Mouse (Mus musculus): ENCODE data around the gene Trim29. TPM values are rescaled to one million over a fixed set of nuclear protein-coding genes. Genes with fewer than 3 reads are reported as not detected.
A peak's percentile ranks its signal among the peaks of the same experiment; 100 is the strongest.

Trim29 gene
- polyA plus RNA-seq (2015; fragmentation: Nextera tagmentation; extraction: Ambion mirVana), result 1.3 and 2.8 TPM in 2 replicates

GRCm38 (mm10) chr9:43310538-43310937, at the start of gene Trim29:
Gene Trim29 (plus strand): TSS chr9:43310848.
- Histone ChIP-seq H3K9me3 (ENCODE audit: control insufficient read depth, low read length) (no peaks in the 10 kb centered on the region), H3K36me3 (ENCODE audit: control insufficient read depth, insufficient read depth, low read length) (no peaks in the 10 kb centered on the region), H3K27ac (ENCODE audit: low read length) (no peak within 1 kb of the TSS), H3K9ac (ENCODE audit: low read length) (no peak within 1 kb of the TSS), H3K4me1 (replicated peaks; ENCODE audit: control insufficient read depth, insufficient read depth, low read length) (no peaks in the 10 kb centered on the region), H3K4me2 (ENCODE audit: low read depth, low read length) (no peak within 1 kb of the TSS), H3K27me3 (ENCODE audit: control insufficient read depth, insufficient read depth, low read depth, low read length) (no peaks in the 10 kb centered on the region), H3K4me3 (ENCODE audit: low read length) (no peak within 1 kb of the TSS)
- 46% methylated on average over 12 of the region's 12 CpGs for WGBS
- no peak for ATAC-seq (ENCODE audit: low read depth)

GRCm38 (mm10) chr9:43261124-43261907, 49.3 kb upstream of the Trim29 start:
- Histone ChIP-seq H3K4me1 (replicated peaks; ENCODE audit: control insufficient read depth, insufficient read depth, low read length) (peaks cover 31% of the 10 kb centered on the region), H3K27ac (ENCODE audit: low read length) (peak overlapping the region; percentile 93), H3K4me3 (ENCODE audit: low read length) (no peak overlapping the region), H3K9ac (ENCODE audit: low read length) (no peak overlapping the region), H3K4me2 (ENCODE audit: low read depth, low read length) (no peak overlapping the region), H3K36me3 (ENCODE audit: control insufficient read depth, insufficient read depth, low read length) (no peaks in the 10 kb centered on the region), H3K9me3 (ENCODE audit: control insufficient read depth, low read length) (no peaks in the 10 kb centered on the region), H3K27me3 (ENCODE audit: control insufficient read depth, insufficient read depth, low read depth, low read length) (no peaks in the 10 kb centered on the region)
- 48% methylated on average over 4 of the region's 4 CpGs for WGBS
- ATAC-seq (ENCODE audit: low read depth), result peak; percentile 76

- no peak overlapping the region for H3K4me2 ChIP-seq (ENCODE audit: low read depth, low read length)
- no peak overlapping the region for H3K9ac ChIP-seq (ENCODE audit: low read length)
- H3K4me1 ChIP-seq (replicated peaks; ENCODE audit: control insufficient read depth, insufficient read depth, low read length), result peaks cover 31% of the 10 kb centered on the region
- H3K4me3 ChIP-seq (ENCODE audit: low read length), result no peak overlapping the region
- H3K9me3 ChIP-seq (ENCODE audit: control insufficient read depth, low read length), result no peaks in the 10 kb centered on the region
- ATAC-seq (ENCODE audit: low read depth), result peak; percentile 26; the same call in 1 of the 2 replicates
- 27% methylated on average over 2 of the region's 2 CpGs for WGBS
- no peaks in the 10 kb centered on the region for H3K27me3 ChIP-seq (ENCODE audit: control insufficient read depth, insufficient read depth, low read depth, low read length)
- H3K36me3 ChIP-seq (ENCODE audit: control insufficient read depth, insufficient read depth, low read length), result no peaks in the 10 kb centered on the region
- peak overlapping the region; percentile 93 for H3K27ac ChIP-seq (ENCODE audit: low read length)
These were observed 48.7 kb upstream of the Trim29 start for GRCm38 (mm10) chr9:43261941-43262340.

- no peak; the same call in 1 of the 2 replicates for ATAC-seq (ENCODE audit: low read depth)
- Histone ChIP-seq H3K4me1 (replicated peaks; ENCODE audit: control insufficient read depth, insufficient read depth, low read length) (peaks cover 31% of the 10 kb centered on the region), H3K4me3 (ENCODE audit: low read length) (no peak overlapping the region), H3K9ac (ENCODE audit: low read length) (no peak overlapping the region), H3K9me3 (ENCODE audit: control insufficient read depth, low read length) (no peaks in the 10 kb centered on the region), H3K36me3 (ENCODE audit: control insufficient read depth, insufficient read depth, low read length) (no peaks in the 10 kb centered on the region), H3K4me2 (ENCODE audit: low read depth, low read length) (no peak overlapping the region), H3K27ac (ENCODE audit: low read length) (peak overlapping the region; percentile 93), H3K27me3 (ENCODE audit: control insufficient read depth, insufficient read depth, low read depth, low read length) (no peaks in the 10 kb centered on the region)
- 43% methylated on average over 4 of the region's 4 CpGs for WGBS
These were observed 48.3 kb upstream of the Trim29 start for GRCm38 (mm10) chr9:43262390-43262789.

- Histone ChIP-seq H3K36me3 (ENCODE audit: control insufficient read depth, insufficient read depth, low read length) (no peaks in the 10 kb centered on the region), H3K27me3 (ENCODE audit: control insufficient read depth, insufficient read depth, low read depth, low read length) (no peaks in the 10 kb centered on the region), H3K27ac (ENCODE audit: low read length) (peak overlapping the region; percentile 93), H3K9me3 (ENCODE audit: control insufficient read depth, low read length) (no peaks in the 10 kb centered on the region), H3K4me1 (replicated peaks; ENCODE audit: control insufficient read depth, insufficient read depth, low read length) (peaks cover 31% of the 10 kb centered on the region), H3K9ac (ENCODE audit: low read length) (0 out of 2 replicates have a peak overlapping the region, but pooled peaks have one; percentile 21), H3K4me2 (ENCODE audit: low read depth, low read length) (no peak overlapping the region), H3K4me3 (ENCODE audit: low read length) (no peak overlapping the region)
- 42% methylated on average over 9 of the region's 9 CpGs for WGBS
- peak; percentile 72 for ATAC-seq (ENCODE audit: low read depth)
These were observed 47.7 kb upstream of the Trim29 start for GRCm38 (mm10) chr9:43262811-43263550.

GRCm38 (mm10) chr9:43263946-43264451, 46.6 kb upstream of the Trim29 start:
- H3K36me3 ChIP-seq (ENCODE audit: control insufficient read depth, insufficient read depth, low read length), result no peaks in the 10 kb centered on the region
- no peaks in the 10 kb centered on the region for H3K9me3 ChIP-seq (ENCODE audit: control insufficient read depth, low read length)
- H3K27ac ChIP-seq (ENCODE audit: low read length), result no peak overlapping the region; the same call in 1 of the 2 replicates
- no peaks in the 10 kb centered on the region for H3K27me3 ChIP-seq (ENCODE audit: control insufficient read depth, insufficient read depth, low read depth, low read length)
- H3K9ac ChIP-seq (ENCODE audit: low read length), result peak overlapping the region; percentile 41
- 20% methylated on average over 11 of the region's 11 CpGs for WGBS
- H3K4me1 ChIP-seq (replicated peaks; ENCODE audit: control insufficient read depth, insufficient read depth, low read length), result peaks cover 31% of the 10 kb centered on the region
- ATAC-seq (ENCODE audit: low read depth), result no peak
- H3K4me3 ChIP-seq (ENCODE audit: low read length), result no peak overlapping the region
- no peak overlapping the region for H3K4me2 ChIP-seq (ENCODE audit: low read depth, low read length)

- no peak overlapping the region for H3K4me2 ChIP-seq (ENCODE audit: low read depth, low read length)
- H3K9me3 ChIP-seq (ENCODE audit: control insufficient read depth, low read length), result no peaks in the 10 kb centered on the region
- WGBS, result 63% methylated on average over 9 of the region's 9 CpGs
- H3K4me1 ChIP-seq (replicated peaks; ENCODE audit: control insufficient read depth, insufficient read depth, low read length), result peaks cover 31% of the 10 kb centered on the region
- H3K36me3 ChIP-seq (ENCODE audit: control insufficient read depth, insufficient read depth, low read length), result no peaks in the 10 kb centered on the region
- no peak overlapping the region for H3K4me3 ChIP-seq (ENCODE audit: low read length)
- no peak overlapping the region for H3K27ac ChIP-seq (ENCODE audit: low read length)
- ATAC-seq (ENCODE audit: low read depth), result no peak
- no peak overlapping the region for H3K9ac ChIP-seq (ENCODE audit: low read length)
- H3K27me3 ChIP-seq (ENCODE audit: control insufficient read depth, insufficient read depth, low read depth, low read length), result peaks cover 1% of the 10 kb centered on the region; the same call in 1 of the 2 replicates
These were observed 45.5 kb upstream of the Trim29 start for GRCm38 (mm10) chr9:43265194-43265593.

GRCm38 (mm10) chr9:43267357-43267756, 43.3 kb upstream of the Trim29 start:
- H3K9ac ChIP-seq (ENCODE audit: low read length), result no peak overlapping the region
- H3K4me1 ChIP-seq (replicated peaks; ENCODE audit: control insufficient read depth, insufficient read depth, low read length), result peaks cover 27% of the 10 kb centered on the region
- H3K36me3 ChIP-seq (ENCODE audit: control insufficient read depth, insufficient read depth, low read length), result no peaks in the 10 kb centered on the region
- WGBS, result 71% methylated on average over 8 of the region's 8 CpGs
- H3K27ac ChIP-seq (ENCODE audit: low read length), result no peak overlapping the region
- no peak for ATAC-seq (ENCODE audit: low read depth)
- peaks cover 14% of the 10 kb centered on the region for H3K27me3 ChIP-seq (ENCODE audit: control insufficient read depth, insufficient read depth, low read depth, low read length)
- no peak overlapping the region for H3K4me2 ChIP-seq (ENCODE audit: low read depth, low read length)
- H3K4me3 ChIP-seq (ENCODE audit: low read length), result no peak overlapping the region
- H3K9me3 ChIP-seq (ENCODE audit: control insufficient read depth, low read length), result no peaks in the 10 kb centered on the region

GRCm38 (mm10) chr9:43269166-43269565, 41.5 kb upstream of the Trim29 start:
- Histone ChIP-seq H3K4me1 (replicated peaks; ENCODE audit: control insufficient read depth, insufficient read depth, low read length) (peaks cover 10% of the 10 kb centered on the region), H3K9me3 (ENCODE audit: control insufficient read depth, low read length) (no peaks in the 10 kb centered on the region), H3K27ac (ENCODE audit: low read length) (no peak overlapping the region), H3K9ac (ENCODE audit: low read length) (no peak overlapping the region), H3K36me3 (ENCODE audit: control insufficient read depth, insufficient read depth, low read length) (no peaks in the 10 kb centered on the region), H3K27me3 (ENCODE audit: control insufficient read depth, insufficient read depth, low read depth, low read length) (peaks cover 14% of the 10 kb centered on the region), H3K4me2 (ENCODE audit: low read depth, low read length) (no peak overlapping the region), H3K4me3 (ENCODE audit: low read length) (no peak overlapping the region)
- WGBS, result 24% methylated on average over 8 of the region's 8 CpGs
- ATAC-seq (ENCODE audit: low read depth), result no peak

All from lung, embryonic 16.5 days (tissue).